Mouse (Mus musculus): ENCODE measurements around the gene Srrd. TPM values are rescaled to one million over a fixed set of nuclear protein-coding genes. Genes with fewer than 3 reads are reported as not detected.

Gene Srrd
- total RNA-seq, 2 experiments from 2014 or later = 35.5 to 63.7 TPM

DNA sequence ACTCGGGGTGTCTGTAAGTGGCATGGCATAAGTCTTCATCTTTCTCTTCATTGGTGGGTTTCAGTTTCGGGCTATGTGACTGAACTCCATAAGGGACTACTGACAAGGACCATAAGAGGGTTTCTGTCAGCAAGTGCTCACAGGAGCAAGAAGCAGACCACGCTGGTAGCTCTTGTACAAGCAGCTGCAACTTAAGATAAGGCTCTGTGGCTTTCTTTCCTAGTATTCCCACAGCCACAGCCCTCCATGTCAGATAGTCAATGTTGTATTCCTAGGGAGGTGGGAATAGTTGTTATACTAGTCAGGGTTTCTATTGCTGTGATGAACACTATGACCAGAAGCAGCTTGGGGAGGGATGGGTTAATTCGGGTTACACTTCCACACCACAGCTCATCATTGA, 16.7 kb upstream of the Srrd start:
- DNase-seq = no peak

DNA sequence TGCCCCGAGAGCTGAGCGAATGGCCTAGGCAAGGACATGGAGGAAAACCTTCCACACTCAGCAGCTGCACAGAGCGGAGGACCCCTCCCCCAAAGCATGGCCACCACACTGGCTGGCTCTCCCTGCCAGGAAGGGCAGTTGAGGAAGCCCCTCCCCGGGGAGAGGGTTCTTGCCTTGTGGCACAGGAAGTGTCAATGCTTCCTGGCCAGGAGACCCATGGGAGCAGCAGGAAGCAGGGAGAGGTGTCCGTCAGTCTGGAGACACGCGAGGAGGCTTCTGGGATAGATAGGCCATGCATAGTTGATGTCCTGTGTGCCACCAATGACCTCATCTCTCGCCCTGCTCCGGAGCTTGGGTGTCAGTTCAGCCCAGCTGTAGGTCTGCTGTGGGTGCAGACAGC, 13.5 kb upstream of the Srrd start:
- DNase-seq = peak; percentile 11 to 43

DNA sequence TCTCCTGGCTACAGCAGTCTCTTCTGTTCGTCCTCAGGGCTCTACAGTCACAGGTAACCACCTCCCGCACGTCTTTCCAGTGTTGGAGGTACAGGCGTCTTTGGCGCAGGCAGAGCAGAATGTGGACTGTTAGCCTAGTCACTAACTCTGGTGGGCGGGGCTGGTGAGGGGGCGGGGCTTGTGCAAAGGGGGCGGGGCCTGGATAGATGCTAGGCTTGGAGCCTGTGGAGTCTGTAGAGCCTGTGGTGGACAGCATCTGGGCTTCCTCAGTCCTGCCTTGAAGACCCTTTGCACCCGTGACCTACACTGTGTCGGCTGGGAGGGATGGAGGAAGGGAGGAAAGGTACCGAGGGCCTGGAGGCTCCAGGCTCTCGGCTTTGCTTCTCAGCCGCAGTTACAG, 13.1 kb upstream of the Srrd start, which contains the start of gene Gm6583:
TSS of gene Gm6583 (minus strand) at position 124 of the 400 bp plus-strand sequence.
- DNase-seq = no peak

DNA sequence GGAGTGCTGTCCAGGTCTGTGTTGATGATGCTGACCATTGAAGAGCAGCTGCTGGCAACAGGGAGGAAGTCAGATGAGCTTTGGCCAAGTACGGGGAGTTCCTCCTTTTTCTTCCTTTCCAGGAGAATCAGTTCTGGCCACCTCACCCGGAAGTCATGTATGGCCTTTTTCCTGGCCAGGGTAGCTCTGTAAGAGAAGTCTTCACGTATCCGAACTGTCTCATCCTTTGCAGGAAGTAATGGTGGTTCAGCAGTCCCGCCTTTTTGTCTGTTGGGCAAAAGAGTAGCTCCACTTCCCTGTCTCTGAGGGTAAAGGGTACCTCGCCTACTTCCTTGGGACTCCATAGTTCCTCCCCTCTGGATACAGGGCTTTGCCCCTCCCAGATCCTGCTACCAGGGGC, 12.7 kb upstream of the Srrd start:
- no peak for DNase-seq

DNA sequence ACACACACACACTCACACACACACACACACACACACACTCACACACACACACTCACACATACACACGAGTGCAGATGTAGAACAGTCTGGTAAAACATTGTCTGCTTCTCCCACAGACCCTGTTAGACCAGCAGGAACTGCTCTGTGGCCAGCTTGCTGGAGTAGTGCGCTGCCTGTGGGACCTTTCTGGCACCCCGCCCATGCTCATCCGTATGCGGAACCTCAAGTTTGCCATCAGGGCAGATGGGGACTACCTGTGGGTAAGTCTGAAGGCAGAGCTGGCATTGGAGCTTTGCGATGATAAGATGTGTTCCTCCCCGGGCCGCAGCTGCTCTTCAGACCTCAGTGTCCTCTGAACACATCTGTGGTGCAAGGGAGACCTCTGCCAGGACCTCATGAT, 6.3 kb upstream of the Srrd start:
- no peak for DNase-seq

DNA sequence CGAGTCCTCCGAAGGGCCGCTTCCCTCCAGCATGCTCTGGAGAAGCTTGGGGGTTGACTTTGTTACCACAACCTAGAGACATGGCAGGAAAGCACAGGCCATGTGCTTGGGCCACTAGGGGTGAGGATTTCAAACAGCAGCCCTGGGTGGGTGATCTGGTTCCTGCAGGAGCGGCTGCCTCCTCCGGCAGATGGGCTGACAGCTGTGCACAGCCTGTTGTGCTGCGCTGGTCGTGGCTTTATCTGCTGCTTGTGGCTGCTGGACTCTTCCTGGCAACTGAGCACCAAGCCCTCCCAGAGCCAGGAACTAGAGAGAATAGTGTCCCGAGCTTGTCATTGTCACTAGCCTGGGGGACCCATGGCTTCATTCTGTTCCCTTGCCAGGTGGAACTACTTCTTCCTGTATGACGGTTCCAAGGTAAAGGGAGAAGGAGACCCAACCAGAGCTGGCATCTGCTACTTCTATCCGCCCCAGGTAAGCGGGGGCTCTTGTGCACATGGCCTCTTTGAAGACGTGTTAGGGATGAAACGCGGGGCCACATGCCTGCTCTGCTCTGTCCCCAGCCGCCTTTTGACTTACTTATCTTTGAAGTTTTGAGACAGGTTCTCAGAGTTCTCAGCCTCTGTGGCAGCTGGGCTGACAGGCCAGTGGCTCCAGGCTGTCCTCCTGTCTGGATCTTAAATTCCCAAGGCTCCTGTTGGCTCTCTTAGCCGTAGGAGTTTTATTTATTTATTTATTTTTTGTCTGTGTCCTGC, 3.5 kb upstream of the Srrd start:
- DNase-seq = no peak

DNA sequence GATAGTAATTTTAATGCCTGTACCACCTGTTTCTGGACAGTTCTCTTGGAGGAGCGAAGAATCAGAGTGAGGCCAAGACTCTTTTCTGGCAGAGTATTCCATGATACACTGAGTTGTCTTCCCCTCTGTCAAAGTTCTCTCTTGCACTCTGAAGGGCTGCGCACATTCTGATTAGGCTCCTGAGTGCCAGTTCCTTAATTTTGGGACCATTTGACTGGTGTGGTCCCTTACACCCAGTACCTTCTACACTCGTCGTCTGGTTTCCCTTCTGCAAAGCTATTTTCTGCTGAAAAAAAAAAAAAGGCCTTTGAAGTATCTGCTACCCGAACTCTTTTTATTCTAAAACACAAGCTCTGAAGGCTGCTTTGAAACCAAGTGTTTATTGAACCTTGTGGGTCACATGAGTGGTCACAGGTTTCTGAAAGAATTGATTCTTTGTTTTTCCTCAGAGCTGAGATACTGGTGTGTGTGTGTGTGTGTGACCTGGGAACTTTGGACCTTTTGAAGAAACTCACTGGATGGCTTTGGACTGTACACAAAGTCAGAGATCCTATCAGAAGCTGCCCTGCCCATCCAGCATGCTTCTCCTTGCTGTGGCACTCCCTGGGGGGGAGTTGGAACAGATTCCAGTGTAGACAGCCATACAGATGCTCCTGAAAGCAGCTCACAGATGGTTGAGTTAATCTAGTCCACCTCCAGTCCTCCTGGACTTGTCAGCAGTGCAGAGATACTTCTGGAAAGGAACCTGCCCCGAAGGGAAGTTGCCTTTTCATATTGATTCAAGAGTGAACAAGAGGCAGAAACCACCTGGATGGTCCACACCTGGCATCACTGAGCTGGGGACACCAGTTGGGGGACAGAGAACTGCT, 1.5 kb upstream of the Srrd start:
- DNase-seq = no peak

DNA sequence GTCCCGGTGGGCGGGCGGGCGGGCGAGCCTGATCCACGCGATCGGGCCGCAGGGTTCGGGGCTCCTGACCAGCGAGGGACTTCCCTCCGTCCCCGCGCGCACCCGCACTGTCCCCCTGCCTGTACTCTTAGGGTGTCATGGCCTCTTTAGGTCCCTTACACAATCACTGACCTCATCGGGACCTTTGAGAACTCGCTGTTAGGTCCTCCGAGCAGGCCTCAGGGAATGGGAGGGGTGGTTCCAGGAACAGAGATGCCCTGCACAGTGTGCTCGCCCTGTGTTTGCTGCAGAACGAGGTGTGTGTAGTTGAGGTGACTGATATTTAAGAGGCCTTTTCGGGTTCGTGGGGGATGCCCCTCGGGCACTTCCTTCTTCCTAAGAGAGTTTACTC, 360 bp upstream of the Srrd start:
- DNase-seq = no peak

DNA sequence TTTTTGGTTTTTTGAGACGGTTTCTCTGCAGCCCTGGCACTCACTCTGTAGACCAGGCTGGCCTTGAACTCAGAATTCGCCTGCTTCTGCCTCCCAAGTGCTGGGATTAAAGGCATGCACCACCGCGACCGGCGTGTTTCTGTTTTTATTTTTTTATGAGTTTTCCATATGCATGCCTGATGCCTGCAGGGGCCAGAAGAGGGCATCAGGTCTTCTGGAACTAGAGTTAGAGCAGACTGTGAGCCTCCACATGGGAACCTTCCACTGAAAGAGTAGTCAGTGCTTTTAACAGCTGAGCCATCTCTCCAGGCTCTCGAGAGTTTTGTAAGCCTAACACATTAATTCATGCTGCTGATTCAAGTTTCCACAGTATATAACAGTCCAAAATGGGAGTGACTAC, 3.6 kb downstream of the Srrd start:
- no peak for DNase-seq

DNA sequence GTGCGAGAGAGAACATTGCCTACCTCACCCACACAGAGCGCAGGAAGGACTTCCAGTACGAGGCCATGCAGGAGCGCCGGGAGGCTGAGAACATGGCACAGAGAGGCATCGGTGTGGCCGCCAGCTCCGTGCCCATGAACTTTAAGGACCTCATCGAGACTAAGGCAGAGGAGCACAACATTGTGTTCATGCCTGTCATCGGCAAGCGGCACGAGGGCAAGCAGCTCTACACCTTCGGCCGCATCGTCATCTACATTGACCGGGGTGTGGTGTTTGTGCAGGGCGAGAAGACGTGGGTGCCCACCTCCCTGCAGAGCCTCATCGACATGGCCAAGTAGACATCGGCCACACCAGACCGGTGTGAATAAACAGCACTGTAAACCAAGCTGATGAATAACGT, 5.8 kb downstream of the Srrd start:
- DNase-seq = no peak

DNA sequence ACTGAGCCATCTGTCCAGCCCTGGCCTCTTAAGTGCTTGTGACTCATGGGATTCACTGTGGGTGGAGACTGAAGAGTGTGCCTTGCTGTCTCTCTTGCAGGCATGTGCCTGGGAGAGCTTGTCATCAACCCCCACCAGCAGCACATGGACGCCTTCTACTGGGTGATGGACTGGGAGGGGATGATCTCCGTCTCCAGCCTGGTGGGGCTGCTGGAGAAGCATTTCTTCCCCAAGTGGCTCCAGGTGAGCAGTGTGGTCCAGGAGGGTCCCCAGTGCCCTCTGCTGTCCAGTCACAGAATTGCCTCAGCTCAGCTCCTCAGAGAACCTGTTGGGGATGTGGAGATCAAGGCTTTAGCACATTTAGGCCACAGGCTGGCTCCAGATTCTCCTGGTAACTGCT, 7.4 kb downstream of the Srrd start:
- peak; percentile 65 to 75 for DNase-seq

DNA sequence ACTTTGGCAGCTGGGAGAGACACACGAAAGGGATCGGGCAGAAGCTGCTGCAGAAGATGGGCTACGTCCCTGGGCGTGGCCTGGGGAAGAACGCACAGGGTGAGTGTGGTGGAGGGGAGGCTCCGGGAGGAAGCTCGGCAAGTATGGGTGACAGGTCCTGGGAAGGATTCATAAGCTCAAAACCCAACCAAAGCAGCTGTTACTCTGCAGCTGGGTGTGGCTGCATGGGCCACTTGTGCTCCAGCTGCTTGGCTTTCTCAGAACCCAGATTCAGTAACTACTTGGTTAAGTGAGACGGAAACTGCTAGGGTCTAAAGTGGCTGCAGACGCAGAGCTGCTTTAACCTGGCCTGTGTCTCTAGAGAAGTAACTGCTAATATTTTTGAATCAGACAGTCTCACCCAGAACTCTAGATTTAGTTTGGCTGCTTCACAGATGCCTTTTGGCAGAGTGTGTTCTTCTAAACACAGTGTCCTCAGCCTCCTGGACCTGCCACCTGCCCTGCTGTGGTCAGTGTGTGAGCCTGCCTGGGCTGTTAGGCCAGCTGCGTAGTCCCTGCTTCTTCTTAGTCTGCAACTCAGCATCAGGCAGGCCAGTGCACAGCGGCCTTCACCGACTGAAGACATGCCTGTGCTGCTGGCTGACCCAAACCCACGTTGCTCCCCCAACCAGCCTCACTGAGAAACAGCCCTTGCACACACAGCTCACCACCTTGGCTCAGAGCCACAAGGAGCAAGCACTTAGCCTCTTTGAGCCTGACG, 12.9 kb downstream of the Srrd start:
- no peak for DNase-seq

DNA sequence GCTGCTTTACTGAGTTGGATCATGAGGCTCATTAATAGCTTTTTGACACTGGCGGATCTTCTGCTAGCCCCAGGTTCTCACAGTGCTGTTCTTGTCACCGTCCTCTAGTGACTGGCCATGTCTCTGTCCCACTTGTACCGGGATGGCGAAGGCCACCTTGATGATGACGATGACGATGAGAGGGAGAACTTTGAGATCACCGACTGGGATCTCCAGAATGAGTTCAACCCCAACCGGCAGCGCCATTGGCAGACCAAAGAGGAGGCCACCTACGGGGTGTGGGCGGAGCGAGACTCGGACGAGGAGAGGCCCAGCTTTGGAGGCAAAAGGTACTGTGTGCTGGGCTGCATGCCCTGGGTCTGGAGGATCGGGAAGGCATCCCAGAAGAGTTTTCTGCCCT, 15.0 kb downstream of the Srrd start:
- no peak for DNase-seq

DNA sequence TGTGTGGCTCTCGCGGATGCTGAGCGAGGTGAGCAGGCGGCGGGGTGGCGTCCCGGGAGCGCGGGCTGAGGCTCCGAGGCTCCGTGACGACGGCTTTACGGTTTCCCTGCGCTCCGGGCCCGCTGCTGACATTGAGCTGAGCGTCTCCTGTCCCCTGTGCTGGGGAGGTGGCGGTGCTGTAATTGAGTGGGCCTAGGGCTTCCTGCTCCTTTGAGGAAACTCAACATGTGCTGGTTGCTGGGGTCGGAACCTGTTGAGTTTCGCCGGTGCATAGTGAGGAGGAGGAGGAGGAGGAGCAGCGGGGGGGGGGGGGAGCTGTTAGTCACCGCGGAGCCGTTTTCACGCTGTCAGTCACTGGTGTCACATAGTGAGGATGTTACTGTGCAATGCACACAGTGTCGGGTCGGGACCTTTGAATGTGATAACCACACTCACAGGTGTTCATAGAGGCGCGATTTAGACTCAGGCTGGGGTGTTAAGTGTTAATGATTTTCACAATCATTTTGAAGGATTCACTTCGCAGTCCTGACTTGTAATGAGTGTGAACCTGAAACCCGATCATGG, 16.3 kb downstream of the Srrd start:
- no peak for DNase-seq

DNA sequence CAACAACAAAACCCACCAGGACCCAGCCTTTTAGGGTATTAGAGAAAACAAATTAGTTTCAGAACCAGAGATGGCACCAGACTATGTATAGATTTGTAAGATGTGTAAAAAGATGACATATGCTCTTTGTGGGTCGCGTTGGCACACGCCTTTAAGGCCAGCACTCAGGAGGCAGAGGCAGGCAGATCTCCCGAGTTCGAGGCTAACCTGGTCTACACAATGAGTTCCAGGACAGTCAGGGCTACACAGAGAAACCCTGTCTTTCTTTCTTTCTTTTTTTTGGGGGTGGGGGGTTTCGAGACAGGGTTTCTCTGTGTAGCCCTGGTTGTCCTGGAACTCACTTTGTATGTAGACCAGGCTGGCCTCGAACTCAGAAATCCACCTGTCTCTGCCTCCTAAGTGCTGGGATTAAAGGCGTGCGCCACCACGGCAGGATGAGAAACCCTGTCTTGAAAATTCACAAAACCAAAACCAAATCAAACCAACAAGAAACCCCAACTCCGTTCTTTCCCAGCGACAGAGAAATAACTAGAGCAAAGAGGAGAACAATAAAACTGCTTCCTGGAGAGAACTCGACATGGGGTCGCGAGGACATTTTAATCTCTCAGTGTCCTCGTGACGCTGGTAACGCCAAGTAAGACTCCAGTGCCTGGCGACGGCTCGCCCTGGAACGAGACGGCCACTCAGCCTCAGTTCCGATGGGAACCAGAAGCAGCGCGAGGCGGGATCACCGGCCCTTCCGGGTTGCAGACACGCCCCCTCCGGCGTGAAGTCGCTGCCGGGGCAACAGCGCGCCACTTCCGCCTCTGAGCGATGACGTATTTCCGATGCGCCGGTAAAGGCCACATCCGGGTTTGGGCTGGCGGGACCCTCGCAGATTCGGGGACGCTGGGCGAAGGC, 17.0 kb downstream of the Srrd start, which contains the start of gene Tfip11:
TSS of gene Tfip11 (plus strand) at position 813 of the 900 bp plus-strand sequence.
- DNase-seq = peak; percentile 97

DNA sequence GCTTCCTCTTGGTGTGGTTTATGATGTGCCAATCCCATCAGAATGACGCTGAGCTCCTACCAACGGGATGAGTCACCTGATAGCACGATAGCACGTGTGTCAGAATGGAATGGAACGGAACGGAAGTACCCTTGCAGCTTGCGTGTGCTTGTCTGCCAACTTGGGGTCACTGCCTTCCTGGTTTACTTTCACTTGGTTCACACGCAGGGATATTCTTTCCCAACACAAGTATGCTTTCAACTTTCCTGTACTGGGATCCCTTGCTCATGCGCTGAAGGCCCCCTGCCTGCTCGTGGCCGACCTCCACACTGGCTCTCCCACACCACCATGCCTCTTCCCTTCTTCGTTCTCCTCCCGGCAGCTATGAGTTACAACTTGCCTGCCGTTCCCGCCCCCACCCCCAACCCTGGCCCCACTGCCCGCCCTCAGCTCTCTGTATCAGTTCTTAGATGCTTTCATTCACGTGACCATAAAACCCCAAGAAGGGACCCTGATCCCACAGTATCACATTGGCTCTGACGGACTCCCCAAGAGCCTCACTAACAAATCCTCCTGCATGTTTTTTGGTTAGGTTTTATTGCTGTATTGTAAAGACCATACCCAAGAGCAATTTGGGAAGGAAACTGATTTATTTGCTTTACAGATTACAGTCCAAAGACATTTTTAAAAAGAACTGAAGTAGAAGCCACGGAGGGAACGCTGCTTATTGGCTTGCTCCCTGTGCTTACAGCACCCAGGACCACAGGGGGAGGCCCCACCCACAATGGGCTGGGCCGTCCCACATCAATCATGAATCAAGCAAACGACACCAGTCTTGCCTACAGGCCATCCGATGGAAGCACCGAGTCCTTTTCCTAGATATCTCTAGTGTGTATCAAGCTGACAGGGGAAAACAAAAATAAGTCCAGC, 17.9 kb downstream of the Srrd start:
- peak; percentile 78 to 88 for DNase-seq

DNA sequence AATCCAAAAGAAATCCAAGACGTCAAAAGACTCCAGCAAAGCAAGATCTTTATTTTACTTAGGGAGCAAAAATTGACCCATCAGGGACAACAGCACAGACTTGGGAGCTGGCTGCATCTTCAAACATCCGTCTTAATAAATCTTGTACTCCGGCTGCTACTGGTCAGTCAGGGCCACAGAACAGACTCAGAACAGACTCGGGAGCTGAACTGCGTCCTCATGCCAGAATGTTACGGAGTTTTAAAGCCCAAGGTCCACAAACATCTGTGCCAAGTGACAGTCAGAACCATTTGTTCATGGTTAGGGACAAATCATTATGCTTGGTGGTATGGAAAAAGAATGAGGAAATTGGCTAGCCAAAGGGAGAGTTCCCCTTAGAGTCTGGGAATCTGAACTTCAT, 19.6 kb downstream of the Srrd start:
- peak; percentile 46 to 48 for DNase-seq

DNA sequence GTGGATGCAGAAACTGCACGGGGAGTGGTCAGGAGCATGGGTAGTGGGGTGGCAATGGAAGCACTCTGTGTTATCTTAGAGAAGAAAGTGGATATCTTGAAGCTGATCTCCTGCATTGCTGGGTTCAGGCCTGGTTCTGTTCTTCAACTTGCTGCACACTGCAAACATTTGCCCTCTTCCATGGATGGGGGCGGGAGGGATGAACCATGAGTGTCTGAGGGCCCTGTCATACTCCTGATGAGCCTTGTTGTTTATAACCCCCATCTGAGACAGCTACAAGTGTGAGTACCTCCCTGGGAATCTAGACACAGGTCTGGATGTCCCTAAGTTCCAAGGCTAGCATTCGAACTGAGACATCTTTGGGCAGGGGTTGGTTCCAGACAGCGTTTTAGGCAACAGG, 21.5 kb downstream of the Srrd start:
- DNase-seq = no peak

DNA sequence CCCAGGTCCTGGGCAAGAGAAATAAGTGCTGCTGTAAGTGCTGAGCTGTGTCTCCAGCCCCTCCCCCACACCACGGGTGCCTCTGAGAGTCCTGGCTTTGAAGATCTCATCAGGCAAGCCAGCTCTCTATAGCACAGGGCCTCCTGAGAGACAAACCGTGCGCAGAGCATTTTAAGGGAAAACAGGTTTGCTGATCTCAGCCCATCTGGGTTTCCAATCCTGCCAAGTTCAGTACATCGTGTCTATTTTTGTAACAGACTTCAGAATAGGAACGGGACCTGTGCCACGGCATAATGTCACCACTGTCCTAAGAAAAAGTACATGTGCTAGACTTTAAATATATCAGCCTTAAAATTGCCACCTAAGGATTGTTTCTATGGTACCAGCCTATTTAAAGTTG, 21.9 kb downstream of the Srrd start:
- DNase-seq = no peak

DNA sequence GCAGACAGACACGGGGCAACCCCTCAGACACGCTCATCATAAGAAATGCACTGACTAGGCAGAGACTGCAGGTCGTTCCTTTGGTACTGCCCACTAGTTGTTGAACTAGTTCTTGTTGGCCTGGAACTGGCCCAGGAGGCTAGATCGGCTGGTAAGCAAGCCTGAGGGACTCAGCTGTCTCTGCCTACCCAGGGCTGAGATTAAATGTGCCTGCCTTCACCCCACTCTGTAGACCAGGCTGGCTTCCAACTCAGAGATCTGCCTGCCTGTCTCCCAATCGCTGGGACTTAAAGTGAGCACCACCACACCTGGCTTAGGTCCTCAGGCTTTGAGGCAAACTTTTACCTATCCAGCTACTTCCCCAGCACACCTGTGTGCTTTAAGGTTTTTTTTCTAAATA, 22.5 kb downstream of the Srrd start:
- no peak for DNase-seq
